Mouse (Mus musculus) kidney, postnatal 0 days (tissue): Measurements from ENCODE around the gene Uba2. TPM values are rescaled to one million over a fixed set of nuclear protein-coding genes. Genes with fewer than 3 reads are reported as not detected.

Source experiments
- ATAC-seq: fragments of 200-750 bp; cut with Nextera tagmentation; replicated peaks from 2 replicates; pipeline ENCODE4 v1.8.0; 2017; ENCODE audit warnings: low read depth, moderate number of reproducible peaks, moderate TSS enrichment, moderate library complexity; ENCODE audit not compliant: low FRiP score
- DNase-seq: peaks from one replicate; pipeline ENCODE4 v3.0.0-alpha.2; 2016; ENCODE audit warnings: low spot score
- H3K27ac ChIP-seq: fragments of 300-500 bp; sonication (generic); 2 replicates; pipeline ENCODE4 v1.5.1; 2014; ENCODE audit warnings: mild to moderate bottlenecking
- H3K27me3 ChIP-seq: fragments of 300-500 bp; sonication (generic); 2 replicates; pipeline ENCODE4 v1.6.1; 2014; ENCODE audit warnings: low read length, mixed read lengths; ENCODE audit not compliant: insufficient read depth
- H3K36me3 ChIP-seq: fragments of 300-500 bp; sonication (generic); 2 replicates; pipeline ENCODE4 v1.6.1; 2014; ENCODE audit warnings: low read length, mixed read lengths; ENCODE audit not compliant: insufficient read depth
- H3K4me1 ChIP-seq: fragments of 300-500 bp; sonication (generic); replicated peaks from 2 replicates; pipeline ENCODE4 v1.6.1; 2014; ENCODE audit warnings: antibody characterized with exemption, low read length, mixed read lengths; ENCODE audit not compliant: insufficient read depth
- H3K4me2 ChIP-seq: fragments of 300-500 bp; sonication (generic); 2 replicates; pipeline ENCODE4 v1.6.1; 2014; ENCODE audit warnings: mild to moderate bottlenecking, low read length, moderate library complexity, mixed read lengths
- H3K4me3 ChIP-seq: fragments of 300-500 bp; sonication (generic); replicated peaks from 2 replicates; pipeline ENCODE4 v1.5.1; 2014; ENCODE audit warnings: low read depth, low read length
- H3K9ac ChIP-seq: fragments of 300-500 bp; sonication (generic); 2 replicates; pipeline ENCODE4 v1.6.1; 2014; ENCODE audit warnings: low read depth, low read length
- H3K9me3 ChIP-seq: fragments of 300-500 bp; sonication (generic); replicated peaks from 2 replicates; pipeline ENCODE4 v1.6.1; 2016; ENCODE audit warnings: low read length, inconsistent platforms, mixed read lengths
- CTCF ChIP-seq: IDR thresholded peaks from 2 replicates; pipeline ENCODE4 v1.5.1; 2016; ENCODE audit warnings: antibody characterized with exemption, low read depth, mild to moderate bottlenecking, moderate library complexity
- WGBS: fragments of 180-500 bp; shearing (Covaris S2); extraction: QIAGEN DNeasy Blood & Tissue Kit; methylation state at CpG from one replicate; pipeline ENCODE4 v1.1.7; 2014; 5-methylcytosine and 5-hydroxymethylcytosine counted together
- polyA plus RNA-seq: library from polyadenylated mRNA; unstranded; fragments of >200 nt; fragmentation: Nextera tagmentation; extraction: Ambion mirVana; gene quantifications from 2 replicates; pipeline ENCODE4 v1.2.1, GENCODE M21; 2015

Gene Uba2
- polyA plus RNA-seq, 1 experiment from 2014 or later, result 133 TPM

DNA sequence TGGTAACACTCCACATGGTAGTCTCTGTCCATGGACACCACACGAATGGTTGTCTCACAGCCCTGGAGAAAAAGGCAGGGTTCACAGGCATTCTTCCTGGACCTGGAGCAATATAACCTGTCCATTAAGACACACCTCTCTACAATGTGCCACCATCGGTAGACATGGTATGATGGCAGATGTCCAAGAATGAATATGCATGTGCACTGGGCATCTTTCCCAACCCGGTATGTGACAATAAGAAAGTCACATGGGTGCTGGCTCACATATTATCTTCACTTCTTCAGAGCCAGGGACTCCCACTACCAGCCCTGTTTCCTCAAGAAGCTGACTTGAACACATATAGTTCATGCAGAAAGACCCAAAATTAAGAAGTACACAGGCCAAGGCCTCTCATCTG is 52.8 kb downstream of the Uba2 start:
- no peak overlapping the region for H3K4me3 ChIP-seq
- H3K27ac ChIP-seq, result no peak overlapping the region
- no peaks in the 10 kb centered on the region for H3K9me3 ChIP-seq
- H3K36me3 ChIP-seq, result peaks cover 56% of the 10 kb centered on the region
- DNase-seq (no peak), ATAC-seq (no peak)
- no peak overlapping the region for H3K4me2 ChIP-seq
- no peaks in the 10 kb centered on the region for H3K27me3 ChIP-seq
- no peak overlapping the region for H3K9ac ChIP-seq
- no peaks in the 10 kb centered on the region for H3K4me1 ChIP-seq
- 83% methylated on average over 3 of the region's 3 CpGs for WGBS
- no peak for TF ChIP-seq CTCF

- ATAC-seq, result no peak
- H3K36me3 ChIP-seq, result peaks cover 28% of the 10 kb centered on the region
- no peaks in the 10 kb centered on the region for H3K9me3 ChIP-seq
- DNase-seq, result no peak
- H3K4me3 ChIP-seq, result no peak overlapping the region
- no peak overlapping the region for H3K9ac ChIP-seq
- no peak overlapping the region for H3K4me2 ChIP-seq
- WGBS, result 81% methylated on average over 5 of the region's 5 CpGs
- TF ChIP-seq CTCF, result no peak
- H3K27ac ChIP-seq, result no peak overlapping the region
- no peaks in the 10 kb centered on the region for H3K4me1 ChIP-seq
- H3K27me3 ChIP-seq, result no peaks in the 10 kb centered on the region
These were observed 60.2 kb downstream of the Uba2 start for GRCm38 (mm10) chr7:34109190-34109589.

GRCm38 (mm10) chr7:34101276-34101675 is 68.1 kb downstream of the Uba2 start:
- no peak for ATAC-seq
- no peak overlapping the region for H3K4me3 ChIP-seq
- no peak overlapping the region for H3K9ac ChIP-seq
- no peaks in the 10 kb centered on the region for H3K36me3 ChIP-seq
- TF ChIP-seq CTCF, result no peak
- DNase-seq, result no peak
- no peaks in the 10 kb centered on the region for H3K9me3 ChIP-seq
- no peak overlapping the region for H3K27ac ChIP-seq
- no peak overlapping the region for H3K4me2 ChIP-seq
- no peaks in the 10 kb centered on the region for H3K4me1 ChIP-seq
- H3K27me3 ChIP-seq, result no peaks in the 10 kb centered on the region

DNA sequence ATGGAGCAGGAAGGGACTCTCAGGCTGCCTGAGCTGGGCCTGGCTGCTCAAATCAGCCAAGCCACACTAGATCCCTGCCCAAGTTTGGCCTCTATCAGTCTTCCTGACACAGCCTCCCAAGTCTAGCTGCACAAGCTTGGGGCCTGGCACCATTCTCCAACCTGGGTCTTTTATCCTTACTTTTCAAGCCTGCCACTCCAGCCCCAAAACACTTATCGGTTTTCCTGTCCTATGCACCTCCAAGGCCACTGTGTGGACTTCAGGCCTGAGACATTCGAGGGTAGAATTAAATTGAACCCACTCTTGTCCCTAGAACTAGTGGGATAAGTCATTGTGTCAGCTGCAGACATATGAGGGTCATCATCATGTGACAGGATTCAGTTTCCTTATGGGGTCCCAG is 69.4 kb downstream of the Uba2 start:
- Histone ChIP-seq H3K27ac (no peak overlapping the region), H3K36me3 (no peaks in the 10 kb centered on the region)
- 77% methylated on average over 2 of the region's 2 CpGs for WGBS

GRCm38 (mm10) chr7:34094911-34095481 is 74.4 kb downstream of the Uba2 start, which contains the start of gene Scgb1b30:
Gene Scgb1b30 (plus strand): TSS chr7:34095431.
- H3K36me3 ChIP-seq, result no peaks in the 10 kb centered on the region
- no peak for DNase-seq
- WGBS, result 82% methylated on average over 3 of the region's 3 CpGs

More for the DNA sequence above, 69.4 kb downstream of the Uba2 start:
- no peak overlapping the region for H3K4me2 ChIP-seq
- H3K4me1 ChIP-seq, result no peaks in the 10 kb centered on the region
- H3K27me3 ChIP-seq, result no peaks in the 10 kb centered on the region
- TF ChIP-seq CTCF, result no peak
- no peak for ATAC-seq
- H3K4me3 ChIP-seq, result no peak overlapping the region
- no peaks in the 10 kb centered on the region for H3K9me3 ChIP-seq
- no peak overlapping the region for H3K9ac ChIP-seq
- DNase-seq, result no peak

More at GRCm38 (mm10) chr7:34094911-34095481, 74.4 kb downstream of the Uba2 start, which contains the start of gene Scgb1b30:
- TF ChIP-seq CTCF, result no peak
- Histone ChIP-seq H3K27me3 (no peaks in the 10 kb centered on the region), H3K4me1 (no peaks in the 10 kb centered on the region), H3K27ac (no peak within 1 kb of the TSS), H3K4me2 (no peak within 1 kb of the TSS), H3K9me3 (no peaks in the 10 kb centered on the region), H3K9ac (no peak within 1 kb of the TSS), H3K4me3 (no peak within 1 kb of the TSS)
- ATAC-seq, result no peak

Other genes starting within 250 kb of the Uba2 start
- not detected in 2 replicates for gene Scgb2b26, start 224.6 kb downstream of the Uba2 start, polyA plus RNA-seq
- gene Scgb2b27, start 155.7 kb downstream of the Uba2 start, polyA plus RNA-seq, result not detected in 2 replicates
- not detected in 2 replicates for gene Scgb1b27, start 148.1 kb downstream of the Uba2 start, polyA plus RNA-seq
- gene Scgb1b30, start 74.2 kb downstream of the Uba2 start, polyA plus RNA-seq, result not detected in 2 replicates
- gene Wtip, start 36.3 kb downstream of the Uba2 start, polyA plus RNA-seq, result 6.3 and 8.0 TPM in 2 replicates
- gene Pdcd2l, start 27.1 kb upstream of the Uba2 start, polyA plus RNA-seq, result 51.4 and 54.5 TPM in 2 replicates
- 323 and 356 TPM in 2 replicates for gene Gpi1, start 60.7 kb upstream of the Uba2 start, polyA plus RNA-seq
- 0.32 TPM in 1 of 2 replicates, not detected in the other for gene Gm6096, start 81.4 kb upstream of the Uba2 start, polyA plus RNA-seq
- 39.1 and 41.2 TPM in 2 replicates for gene 4931406P16Rik, start 144.0 kb upstream of the Uba2 start, polyA plus RNA-seq
- 78.7 and 82.0 TPM in 2 replicates for gene Lsm14a, start 223.7 kb upstream of the Uba2 start, polyA plus RNA-seq